Mouse (Mus musculus) stomach, embryonic 16.5 days (tissue): Measurements from ENCODE around the gene Olfr1504. TPM values are rescaled to one million over a fixed set of nuclear protein-coding genes. Genes with fewer than 3 reads are reported as not detected.
"Not testable (repeated sequence)": the region's sequence is repeated elsewhere in the genome, so short reads cannot be mapped to it uniquely, and the experiment has no call there.

ENCODE experiments used
- ATAC-seq: fragments of 200-750 bp; cut with Nextera tagmentation; 2 replicates; pipeline ENCODE4 v1.8.0; 2017; ENCODE audit warnings: moderate number of reproducible peaks, moderate TSS enrichment; ENCODE audit not compliant: insufficient read depth, low FRiP score
- H3K27ac ChIP-seq: fragments of 300-500 bp; sonication (generic); 2 replicates; pipeline ENCODE4 v1.5.1; 2014; ENCODE audit warnings: low read length
- H3K27me3 ChIP-seq: fragments of 300-500 bp; sonication (generic); 2 replicates; pipeline ENCODE4 v1.6.1; 2014; ENCODE audit warnings: low read length, control low read depth, mixed read lengths; ENCODE audit not compliant: control insufficient read depth, insufficient read depth
- H3K36me3 ChIP-seq: fragments of 300-500 bp; sonication (generic); 2 replicates; pipeline ENCODE4 v1.6.1; 2014; ENCODE audit warnings: low read length; ENCODE audit not compliant: control insufficient read depth, insufficient read depth
- H3K4me1 ChIP-seq: fragments of 300-500 bp; sonication (generic); 2 replicates; pipeline ENCODE4 v1.6.1; 2014; ENCODE audit warnings: low read length, control low read depth, mixed read lengths; ENCODE audit not compliant: control insufficient read depth, insufficient read depth
- H3K4me2 ChIP-seq: fragments of 300-500 bp; sonication (generic); 2 replicates; pipeline ENCODE4 v1.6.1; 2014; ENCODE audit warnings: low read depth, low read length, mixed read lengths
- H3K4me3 ChIP-seq: fragments of 300-500 bp; sonication (generic); replicated peaks from 2 replicates; pipeline ENCODE4 v1.5.1; 2014; ENCODE audit warnings: mild to moderate bottlenecking, low read length
- H3K9ac ChIP-seq: fragments of 300-500 bp; sonication (generic); 2 replicates; pipeline ENCODE4 v1.6.1; 2014; ENCODE audit warnings: low read length
- H3K9me3 ChIP-seq: fragments of 300-500 bp; sonication (generic); replicated peaks from 2 replicates; pipeline ENCODE4 v1.6.1; 2016; ENCODE audit warnings: low read length, control low read depth; ENCODE audit not compliant: control insufficient read depth
- WGBS: fragments of 180-500 bp; shearing (Covaris S2); extraction: QIAGEN DNeasy Blood & Tissue Kit; methylation state at CpG from one replicate; pipeline ENCODE4 v1.1.7; 2014; 5-methylcytosine and 5-hydroxymethylcytosine counted together
- polyA plus RNA-seq: library from polyadenylated mRNA; unstranded; fragments of >200 nt; fragmentation: Nextera tagmentation; extraction: Ambion mirVana; gene quantifications from 2 replicates; pipeline ENCODE4 v1.2.1, GENCODE M21; 2015

Olfr1504 gene
- not detected in 2 replicates for polyA plus RNA-seq

DNA sequence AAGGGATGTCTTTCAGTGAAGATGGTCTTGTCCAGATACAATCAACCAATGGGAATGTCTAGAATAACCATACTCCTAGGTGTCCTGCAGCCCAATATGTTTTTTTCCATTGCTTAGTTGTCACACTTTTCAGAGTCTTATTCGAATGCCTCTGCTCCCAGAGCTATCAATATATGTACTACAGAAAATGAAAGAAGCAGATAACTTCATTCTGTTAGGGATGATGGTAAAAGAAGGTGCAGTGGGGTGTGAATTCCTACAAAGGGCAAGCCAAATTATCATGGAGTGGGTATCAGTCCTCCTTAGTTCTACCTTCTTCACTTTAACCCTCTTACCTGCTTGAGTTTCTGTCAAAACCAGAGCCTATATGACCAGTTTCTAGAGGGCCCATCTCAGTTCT, at the start of gene Olfr1504:
Gene Olfr1504 (minus strand): TSS at position 101 of the 400 bp plus-strand sequence.
- Histone ChIP-seq H3K27ac (no peak within 1 kb of the TSS), H3K4me2 (no peak within 1 kb of the TSS), H3K27me3 (no peaks in the 10 kb centered on the region), H3K36me3 (no peaks in the 10 kb centered on the region), H3K9me3 (no peaks in the 10 kb centered on the region), H3K4me3 (no peak within 1 kb of the TSS), H3K4me1 (no peaks in the 10 kb centered on the region), H3K9ac (no peak within 1 kb of the TSS)
- ATAC-seq: no peak
- 62% methylated on average over 1 of the region's 1 CpGs for WGBS

DNA sequence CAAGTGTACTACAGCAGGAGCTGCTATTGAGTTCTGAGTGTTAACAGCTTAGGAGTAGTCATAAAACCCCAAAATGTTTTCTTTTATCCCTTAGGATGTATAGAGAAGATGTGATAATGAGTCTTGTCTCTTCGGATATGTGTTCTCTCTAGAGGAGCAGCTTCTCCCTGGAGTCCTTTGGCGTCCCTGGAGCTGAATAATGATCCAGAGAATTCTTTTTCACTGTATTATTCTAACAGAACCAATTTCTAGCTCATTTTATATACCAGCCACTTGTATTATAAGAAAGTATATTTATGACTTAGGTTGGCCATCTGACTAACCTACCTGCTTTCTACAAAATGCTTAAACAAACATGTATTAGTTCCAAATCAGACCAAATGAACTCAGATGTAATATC, 15.5 kb upstream of the Olfr1504 start, which contains the start of gene Olfr1505:
Gene Olfr1505 (plus strand): TSS at position 301 of the 400 bp plus-strand sequence.
- no peak within 1 kb of the TSS for H3K9ac ChIP-seq
- no peak for ATAC-seq
- H3K4me2 ChIP-seq: no peak within 1 kb of the TSS
- no peak within 1 kb of the TSS for H3K27ac ChIP-seq
- no peaks in the 10 kb centered on the region for H3K27me3 ChIP-seq
- H3K4me1 ChIP-seq: no peaks in the 10 kb centered on the region
- H3K4me3 ChIP-seq: no peak within 1 kb of the TSS
- H3K9me3 ChIP-seq: no peaks in the 10 kb centered on the region
- WGBS: 70% methylated on average over 2 of the region's 2 CpGs
- no peaks in the 10 kb centered on the region for H3K36me3 ChIP-seq

DNA sequence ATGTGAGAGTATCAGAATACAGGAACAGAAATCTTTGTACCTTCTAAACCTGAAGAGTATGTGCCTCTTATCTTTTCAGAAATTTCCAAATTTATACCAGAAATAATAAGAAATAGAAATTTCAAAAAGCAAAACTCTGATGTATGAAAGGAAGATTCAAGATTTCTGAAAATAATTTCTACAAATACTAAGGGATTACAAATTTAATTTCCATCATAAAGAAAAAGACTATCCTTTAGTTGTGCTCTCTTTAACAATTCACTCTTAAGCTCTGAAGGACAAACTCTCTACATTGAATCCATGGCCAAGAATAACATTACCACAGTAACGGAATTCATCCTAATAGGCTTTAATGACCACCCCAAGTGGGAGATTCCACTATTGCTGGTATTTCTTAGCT, 36.2 kb downstream of the Olfr1504 start, which contains the start of gene Olfr1502:
Gene Olfr1502 (plus strand): TSS at position 301 of the 400 bp plus-strand sequence.
- no peak for ATAC-seq
- H3K27ac ChIP-seq: no peak within 1 kb of the TSS
- no peaks in the 10 kb centered on the region for H3K36me3 ChIP-seq
- H3K4me2 ChIP-seq: no peak within 1 kb of the TSS
- H3K9ac ChIP-seq: no peak within 1 kb of the TSS
- 89% methylated on average over 1 of the region's 1 CpGs for WGBS
- no peaks in the 10 kb centered on the region for H3K9me3 ChIP-seq
- no peaks in the 10 kb centered on the region for H3K4me1 ChIP-seq
- H3K4me3 ChIP-seq: no peak within 1 kb of the TSS
- H3K27me3 ChIP-seq: no peaks in the 10 kb centered on the region

DNA sequence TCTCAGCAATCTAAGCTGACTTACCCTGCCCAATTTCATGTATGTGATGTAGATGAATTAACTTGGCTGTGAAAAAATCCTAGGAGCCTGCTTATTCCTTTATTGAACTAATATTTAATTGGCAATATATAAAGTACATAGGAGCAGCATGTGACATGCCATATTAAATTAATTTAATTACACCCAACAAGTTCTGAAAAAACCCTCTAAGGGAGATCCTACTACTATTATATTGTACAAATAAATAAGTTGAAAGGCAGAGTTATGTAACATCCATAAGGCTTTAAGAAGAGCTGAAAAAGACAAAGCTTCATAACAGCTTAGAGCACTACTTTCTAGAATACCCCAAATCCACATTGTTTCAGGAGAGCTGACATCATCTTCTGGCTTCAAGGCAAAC, 47.1 kb downstream of the Olfr1504 start, which contains the start of gene Olfr1501:
Gene Olfr1501 (minus strand): TSS at position 101 of the 400 bp plus-strand sequence.
- not testable (repeated sequence) for H3K27me3 ChIP-seq, H3K4me3 ChIP-seq, H3K9me3 ChIP-seq, H3K9ac ChIP-seq, H3K4me1 ChIP-seq, H3K36me3 ChIP-seq, H3K4me2 ChIP-seq, H3K27ac ChIP-seq, ATAC-seq

Other genes with a start within 250 kb of the Olfr1504 start
- not detected in 2 replicates for gene Olfr1490, start 246.8 kb downstream of the Olfr1504 start, polyA plus RNA-seq
- gene Olfr1491, start 200.7 kb downstream of the Olfr1504 start, polyA plus RNA-seq: not detected in 2 replicates
- gene Olfr1493-ps1, start 174.7 kb downstream of the Olfr1504 start, polyA plus RNA-seq: not detected in 2 replicates
- gene Olfr1494, start 158.2 kb downstream of the Olfr1504 start, polyA plus RNA-seq: not detected in 2 replicates
- gene Olfr1495, start 133.3 kb downstream of the Olfr1504 start, polyA plus RNA-seq: not detected in 2 replicates
- not detected in 2 replicates for gene Olfr1496, start 120.0 kb downstream of the Olfr1504 start, polyA plus RNA-seq
- gene Olfr1497, start 99.7 kb downstream of the Olfr1504 start, polyA plus RNA-seq: not detected in 2 replicates
- gene Olfr1499, start 78.5 kb downstream of the Olfr1504 start, polyA plus RNA-seq: not detected in 2 replicates
- not detected in 2 replicates for gene Olfr1500, start 67.4 kb downstream of the Olfr1504 start, polyA plus RNA-seq
- not detected in 2 replicates for gene Olfr1501, start 47.2 kb downstream of the Olfr1504 start, polyA plus RNA-seq
- not detected in 2 replicates for gene Olfr1502, start 36.1 kb downstream of the Olfr1504 start, polyA plus RNA-seq
- not detected in 2 replicates for gene Olfr1505, start 15.6 kb upstream of the Olfr1504 start, polyA plus RNA-seq